In genomic region chr19:44968329-44968728, GRCm38 (mm10) we compare ENCODE assay signal across 29 mouse cellular contexts. TPM values are rescaled to one million over a fixed set of nuclear protein-coding genes. Genes with fewer than 3 reads are reported as not detected.
"Had no signal": no experiment of that assay in that cellular context is flagged by ENCODE, and none has a peak within 500 bp of the region (broad histone marks: within the 10 kb centered on the region; RNA-seq: fewer than 3 reads in every experiment).

No protein-coding gene starts in this region.

- H3K9me3 ChIP-seq: embryonic facial prominence, embryonic 10.5 days; embryonic facial prominence, embryonic 12.5 days; embryonic facial prominence, embryonic 13.5 days; embryonic facial prominence, embryonic 15.5 days; forebrain, embryonic 10.5 days; forebrain, embryonic 12.5 days; forebrain, embryonic 13.5 days; forebrain, embryonic 15.5 days had no signal

- H3K4me1 ChIP-seq: embryonic facial prominence, embryonic 10.5 days; embryonic facial prominence, embryonic 12.5 days; embryonic facial prominence, embryonic 13.5 days; embryonic facial prominence, embryonic 15.5 days; forebrain, embryonic 10.5 days; forebrain, embryonic 12.5 days; forebrain, embryonic 13.5 days; forebrain, embryonic 15.5 days had no signal

- H3K4me3 ChIP-seq: embryonic facial prominence, embryonic 10.5 days; embryonic facial prominence, embryonic 12.5 days; embryonic facial prominence, embryonic 13.5 days; embryonic facial prominence, embryonic 15.5 days; erythroblast, embryonic 14.5 days; forebrain, embryonic 10.5 days; forebrain, embryonic 12.5 days; forebrain, embryonic 13.5 days; forebrain, embryonic 15.5 days; gastrocnemius, adult 2 months; heart, adult 2 months had no signal

- ATAC-seq: forebrain, embryonic 13.5 days; forebrain, embryonic 14.5 days; forebrain, embryonic 15.5 days; forebrain, embryonic 16.5 days; forebrain, postnatal 0 days had no signal

- H3K9ac ChIP-seq: embryonic facial prominence, embryonic 12.5 days; embryonic facial prominence, embryonic 13.5 days; embryonic facial prominence, embryonic 15.5 days; forebrain, embryonic 12.5 days; forebrain, embryonic 13.5 days; forebrain, embryonic 15.5 days; forebrain, postnatal 0 days had no signal

- H3K27me3 ChIP-seq: embryonic facial prominence, embryonic 12.5 days; embryonic facial prominence, embryonic 13.5 days; embryonic facial prominence, embryonic 15.5 days; forebrain, embryonic 12.5 days; forebrain, embryonic 13.5 days; forebrain, embryonic 15.5 days had no signal

- H3K4me2 ChIP-seq: embryonic facial prominence, embryonic 12.5 days; embryonic facial prominence, embryonic 13.5 days; embryonic facial prominence, embryonic 15.5 days; forebrain, embryonic 12.5 days; forebrain, embryonic 13.5 days; forebrain, embryonic 15.5 days had no signal

- DNase-seq: cerebellum, adult 8-10 months; cerebellum, adult 9-10 months; cerebellum, adult 9-11 months; cerebellum, postnatal 10 days; cerebellum, postnatal 14 days; cerebellum, postnatal 25 days; cerebellum, postnatal 36 days; embryo, embryonic 11 days; forebrain, postnatal 0 days; gastrocnemius, adult 2 months; gastrocnemius, postnatal 10 days; gastrocnemius, postnatal 14 days; gastrocnemius, postnatal 25 days; gastrocnemius, postnatal 36 days; heart, adult 11 months; heart, adult 18-20 months; heart, adult 2 months had no signal

- H3K27ac ChIP-seq: embryonic facial prominence, embryonic 10.5 days; embryonic facial prominence, embryonic 12.5 days; embryonic facial prominence, embryonic 13.5 days; embryonic facial prominence, embryonic 15.5 days; forebrain, embryonic 10.5 days; forebrain, embryonic 12.5 days; forebrain, embryonic 13.5 days; forebrain, embryonic 15.5 days; gastrocnemius, adult 2 months; heart, adult 2 months had no signal

RNA-seq across cellular contexts. Expression of gene Sema4g, which starts 20.6 kb away (rescaled TPM):
- total RNA-seq: granulocyte monocyte progenitor cell, adult 5-6 weeks had no signal
